9 mouse cellular contexts compared by ENCODE assay signal in the genomic region with DNA sequence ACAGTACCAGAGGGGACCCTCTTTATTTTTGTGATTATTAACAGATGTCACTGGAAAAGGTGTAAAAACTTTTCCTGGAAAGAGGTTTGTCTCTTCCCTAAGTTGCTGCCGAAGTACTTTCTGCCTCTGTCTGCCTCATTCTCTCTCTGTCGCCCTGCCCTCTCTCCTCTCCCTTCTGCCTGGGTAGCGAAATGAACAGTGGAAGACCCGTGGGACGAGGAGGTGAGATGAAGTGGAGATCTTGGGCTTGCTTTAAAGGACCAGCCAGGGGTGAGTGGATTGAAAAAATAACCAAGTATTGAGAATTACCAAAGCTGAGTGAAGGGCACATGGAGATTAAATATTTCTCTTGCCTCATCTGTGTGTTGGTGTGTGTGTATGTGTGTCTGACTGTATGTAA. TPM values are rescaled to one million over a fixed set of nuclear protein-coding genes. Genes with fewer than 3 reads are reported as not detected.
A peak's percentile ranks its signal among the peaks of the same experiment; 100 is the strongest.
DNase-seq lines count a peak whose midpoint lies in the region; ATAC-seq and TF ChIP-seq lines count a peak whose summit lies in the region.
"Had no signal": no experiment of that assay in that cellular context is flagged by ENCODE, and none has a peak within 500 bp of the region (broad histone marks: within the 10 kb centered on the region; RNA-seq: fewer than 3 reads in every experiment).

No protein-coding gene starts in this region.

- H3K27me3 ChIP-seq in lung, embryonic 14.5 days (ENCODE audit: insufficient read depth, low read length), result peaks cover 3% of the 10 kb centered on the region; the same call in 1 of the 2 replicates
- no peaks in the 10 kb centered on the region for H3K27me3 ChIP-seq in hindbrain, embryonic 16.5 days (replicated peaks; ENCODE audit: control insufficient read depth, insufficient read depth, low read length)
- H3K27me3 ChIP-seq in neural tube, embryonic 13.5 days, result no peaks in the 10 kb centered on the region; the same call in 1 of the 2 replicates
- H3K27me3 ChIP-seq: Patski had no signal

- peak overlapping the region; percentile 44 for H3K4me3 ChIP-seq in lung, embryonic 14.5 days (ENCODE audit: low read depth, low read length)
- peak overlapping the region; percentile 46 for H3K4me3 ChIP-seq in hindbrain, embryonic 16.5 days (ENCODE audit: low read length)
- H3K4me3 ChIP-seq in neural tube, embryonic 13.5 days, result peak overlapping the region; percentile 36

- H3K4me1 ChIP-seq in lung, embryonic 14.5 days (ENCODE audit: insufficient read depth), result peaks cover 6% of the 10 kb centered on the region
- peaks cover 11% of the 10 kb centered on the region for H3K4me1 ChIP-seq in hindbrain, embryonic 16.5 days (ENCODE audit: control insufficient read depth, insufficient read depth, low read depth, low read length)
- H3K4me1 ChIP-seq in neural tube, embryonic 13.5 days (replicated peaks), result peaks cover 12% of the 10 kb centered on the region

- H3K27ac ChIP-seq in lung, embryonic 14.5 days (ENCODE audit: low read depth), result no peak overlapping the region
- H3K27ac ChIP-seq in hindbrain, embryonic 16.5 days (ENCODE audit: low read depth, low read length), result no peak overlapping the region
- H3K27ac ChIP-seq in neural tube, embryonic 13.5 days (replicated peaks), result no peak overlapping the region

- TF ChIP-seq CTCF in lung, embryonic 14.5 days (IDR thresholded peaks at IDR 0.05; ENCODE audit: low read depth), result no peak

- H3K4me2 ChIP-seq in lung, embryonic 14.5 days, result peak overlapping the region; percentile 68
- peak overlapping the region; percentile 80 for H3K4me2 ChIP-seq in hindbrain, embryonic 16.5 days (ENCODE audit: low read length)
- peak overlapping the region; percentile 66 for H3K4me2 ChIP-seq in neural tube, embryonic 13.5 days

- WGBS in lung, embryonic 14.5 days, result 20% methylated on average over 5 of the region's 5 CpGs
- 42% methylated on average over 5 of the region's 5 CpGs for WGBS in hindbrain, embryonic 16.5 days
- WGBS in neural tube, embryonic 13.5 days, result 39% methylated on average over 5 of the region's 5 CpGs

- peak; percentile 38 for DNase-seq in adrenal gland, adult 2 months
- no peak for DNase-seq in adrenal gland, postnatal 14 days
- no peak for DNase-seq in lung, embryonic 14.5 days
- no peak for DNase-seq in lung, postnatal 10 days
- DNase-seq in cerebellum, adult 11-12 months, result no peak
- no peak for DNase-seq in Muller cell, postnatal 12 days (ENCODE audit: inconsistent ontology term)

- H3K36me3 ChIP-seq in lung, embryonic 14.5 days (ENCODE audit: insufficient read depth), result no peaks in the 10 kb centered on the region
- H3K36me3 ChIP-seq in hindbrain, embryonic 16.5 days (ENCODE audit: control insufficient read depth, insufficient read depth, low read length), result no peaks in the 10 kb centered on the region
- H3K36me3 ChIP-seq in neural tube, embryonic 13.5 days, result no peaks in the 10 kb centered on the region

- H3K9ac ChIP-seq in lung, embryonic 14.5 days, result peak overlapping the region; percentile 54
- no peak overlapping the region for H3K9ac ChIP-seq in hindbrain, embryonic 16.5 days (ENCODE audit: low read depth, low read length)
- 0 out of 2 replicates have a peak overlapping the region, but pooled peaks have one; percentile 61 for H3K9ac ChIP-seq in neural tube, embryonic 13.5 days

- H3K9me3 ChIP-seq in lung, embryonic 14.5 days (ENCODE audit: low read depth, low read length), result no peaks in the 10 kb centered on the region
- no peaks in the 10 kb centered on the region for H3K9me3 ChIP-seq in hindbrain, embryonic 16.5 days (ENCODE audit: control insufficient read depth, low read length)
- no peaks in the 10 kb centered on the region for H3K9me3 ChIP-seq in neural tube, embryonic 13.5 days

- no peak for ATAC-seq in lung, embryonic 14.5 days (ENCODE audit: insufficient read depth)
- ATAC-seq in hindbrain, embryonic 16.5 days, result no peak
- no peak for ATAC-seq in neural tube, embryonic 13.5 days (ENCODE audit: low read depth)

RNA-seq across cellular contexts. Expression of a gene that starts 0.6 kb away (rescaled TPM):
- total RNA-seq in adrenal gland, adult 2 months (2021), result 100 to 1,000 TPM; 118 to 551 TPM
- polyA plus RNA-seq in adrenal gland, adult 2 months (2012; rRNA removed), result 10.2 and 29.5 TPM in 2 replicates
- 164 and 178 TPM in 2 replicates for total RNA-seq in adrenal gland, postnatal 14 days (2021)
- 42.5 and 46.1 TPM in 2 replicates for polyA plus RNA-seq in lung, embryonic 14.5 days (2014; fragmentation: Nextera tagmentation; extraction: Ambion mirVana)
- polyA plus RNA-seq in hindbrain, embryonic 16.5 days (2015; fragmentation: Nextera tagmentation; extraction: Ambion mirVana), result 8.4 and 9.3 TPM in 2 replicates
- 11.7 and 13.5 TPM in 2 replicates for polyA plus RNA-seq in neural tube, embryonic 13.5 days (2015; fragmentation: Nextera tagmentation; extraction: Ambion mirVana)

RNA-seq across cellular contexts. Expression of a gene that starts 48.3 kb away (rescaled TPM):
- total RNA-seq in adrenal gland, adult 2 months (2021), result 1,000 to 10,000 TPM; 1,216 to 1,611 TPM
- polyA plus RNA-seq in adrenal gland, adult 2 months (2012; rRNA removed), result 307 and 379 TPM in 2 replicates
- total RNA-seq in adrenal gland, postnatal 14 days (2021), result 534 and 576 TPM in 2 replicates
- polyA plus RNA-seq in lung, embryonic 14.5 days (2014; fragmentation: Nextera tagmentation; extraction: Ambion mirVana), result 27.4 and 28.8 TPM in 2 replicates
- 40.8 and 55.5 TPM in 2 replicates for polyA plus RNA-seq in hindbrain, embryonic 16.5 days (2015; fragmentation: Nextera tagmentation; extraction: Ambion mirVana)
- polyA plus RNA-seq in neural tube, embryonic 13.5 days (2015; fragmentation: Nextera tagmentation; extraction: Ambion mirVana), result 36.8 and 38.3 TPM in 2 replicates
